Mouse (Mus musculus) bone marrow, adult 2 months (tissue): ENCODE measurements around the gene Itprid2.

Experiments used
- CTCF ChIP-seq: fragments of 200-500 bp; IDR thresholded peaks from 2 replicates; pipeline ENCODE4 v1.5.1; 2011; ENCODE audit warnings: low read length, control low read depth; ENCODE audit not compliant: control insufficient read depth, insufficient read depth
- POLR2A ChIP-seq: fragments of 200-500 bp; IDR thresholded peaks from 2 replicates; pipeline ENCODE4 v1.6.1; 2011; ENCODE audit warnings: low read depth, mild to moderate bottlenecking, control low read depth, low read length, borderline replicate concordance; ENCODE audit not compliant: control insufficient read depth

DNA sequence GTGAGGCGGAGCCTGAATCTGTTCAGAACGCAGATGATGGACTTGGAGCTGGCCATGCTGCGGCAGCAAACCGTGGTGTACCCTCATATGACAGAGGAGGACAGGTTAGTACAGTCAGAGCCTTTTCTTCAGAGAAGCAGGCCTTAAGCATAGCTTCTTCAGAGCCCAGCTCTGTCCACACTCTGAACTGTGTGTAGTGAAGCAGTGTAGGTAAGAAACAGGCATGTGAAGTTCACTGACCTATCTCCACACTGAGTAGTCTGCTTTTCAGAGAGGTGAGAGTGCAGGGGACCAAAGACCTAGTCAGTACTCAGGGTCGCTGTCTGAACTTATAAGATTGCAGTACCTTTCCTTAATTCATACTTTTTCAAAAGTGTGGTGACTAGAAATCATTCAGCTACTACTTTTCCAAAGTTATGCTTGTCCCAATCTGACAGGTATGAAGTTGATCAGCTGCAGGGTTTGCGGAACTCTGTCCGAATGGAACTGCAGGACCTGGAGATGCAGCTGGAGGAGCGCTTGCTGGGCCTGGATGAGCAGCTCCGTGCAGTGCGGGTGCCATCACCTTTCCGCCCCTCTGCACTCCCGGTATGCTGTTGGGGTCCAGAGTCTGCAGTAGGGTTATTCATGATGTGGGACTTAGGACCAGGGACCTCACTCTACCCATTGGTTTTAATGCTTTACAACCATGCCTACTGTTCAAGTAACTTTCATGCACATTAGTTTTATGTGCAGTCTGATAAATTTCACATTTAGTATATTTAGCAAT is 25.4 kb downstream of the Itprid2 start:
- no peak for TF ChIP-seq CTCF
- TF ChIP-seq POLR2A: no peak
